Mouse (Mus musculus) CH12.LX (cell line): ENCODE measurements around the gene Hdac6. TPM values are rescaled to one million over a fixed set of nuclear protein-coding genes. Genes with fewer than 3 reads are reported as not detected.

ENCODE experiments used
- DNase-seq: peaks from one replicate; pipeline ENCODE4 v3.0.0-alpha.2; 2013; ENCODE audit errors: extremely low read depth
- H3K27ac ChIP-seq: 2 replicates; pipeline ENCODE4 v1.5.1; 2012; ENCODE audit warnings: low read depth, mild to moderate bottlenecking, control low read depth, moderate library complexity; ENCODE audit not compliant: insufficient read depth
- H3K27me3 ChIP-seq: replicated peaks from 2 replicates; pipeline ENCODE3; 2012; ENCODE audit warnings: inconsistent platforms
- H3K36me3 ChIP-seq, 2 experiments: replicated peaks in 1 of 2; 2 replicates each; pipeline versions ENCODE3 to v1.6.1; 2012; ENCODE audit warnings: inconsistent platforms in 1 of 2, low read length in 1 of 2, mild to moderate bottlenecking in 1 of 2, mixed read lengths in 1 of 2, moderate library complexity in 1 of 2; ENCODE audit not compliant: control insufficient read depth in 1 of 2, insufficient read depth in 1 of 2
- H3K4me1 ChIP-seq, 2 experiments: 2 replicates each; pipeline ENCODE4 v1.6.1; 2012; ENCODE audit warnings: inconsistent platforms in 1 of 2, moderate library complexity in 1 of 2; ENCODE audit not compliant: insufficient read depth in 2 of 2, control insufficient read depth in 1 of 2
- H3K4me2 ChIP-seq: 2 replicates; pipeline ENCODE4 v1.6.1; 2012; ENCODE audit warnings: low read depth, mild to moderate bottlenecking, control low read depth; ENCODE audit not compliant: poor library complexity, insufficient read depth, severe bottlenecking
- H3K4me3 ChIP-seq, 3 experiments: fragments of 150-350 bp in 1 of 3; sonication (generic) in 1 of 3; replicated peaks in 1 of 3; 2 replicates each; pipeline versions ENCODE3 to v1.5.1; 2011 to 2012; ENCODE audit warnings: low read depth in 2 of 3, low read length in 2 of 3, mild to moderate bottlenecking in 2 of 3, moderate library complexity in 2 of 3, control low read depth in 1 of 3, improper control_type of control experiment in 1 of 3, inconsistent platforms in 1 of 3, mixed read lengths in 1 of 3; ENCODE audit not compliant: poor library complexity in 1 of 3
- H3K79me2 ChIP-seq: replicated peaks from 2 replicates; pipeline ENCODE4 v1.6.1; 2012; ENCODE audit warnings: mild to moderate bottlenecking, moderate library complexity; ENCODE audit not compliant: control insufficient read depth, poor library complexity, insufficient read depth, severe bottlenecking; ENCODE audit errors: extremely low read depth
- H3K9ac ChIP-seq: 2 replicates; pipeline ENCODE4 v1.6.1; 2012; ENCODE audit warnings: low read depth, mild to moderate bottlenecking, control low read depth, moderate library complexity; ENCODE audit not compliant: insufficient read depth
- H3K9me3 ChIP-seq: replicated peaks from 2 replicates; pipeline ENCODE3; 2012; ENCODE audit warnings: low read length, inconsistent platforms, mixed read lengths
- ELF1 ChIP-seq: IDR thresholded peaks from 2 replicates; pipeline ENCODE4 v1.6.1; 2014; ENCODE audit warnings: low read depth, mild to moderate bottlenecking, inconsistent platforms, low read length, improper control_type of control experiment
- EP300 ChIP-seq: IDR thresholded peaks from 2 replicates; pipeline ENCODE4 v1.6.1; 2011; ENCODE audit warnings: low read length, improper control_type of control experiment
- HCFC1 ChIP-seq: IDR thresholded peaks from 2 replicates; pipeline ENCODE4 v1.6.1; 2012; ENCODE audit warnings: low read depth, mild to moderate bottlenecking, inconsistent platforms, low read length, improper control_type of control experiment
- MAX ChIP-seq: IDR thresholded peaks from 2 replicates; pipeline ENCODE4 v1.6.1; 2011; ENCODE audit warnings: low read length, improper control_type of control experiment
- MEF2A ChIP-seq: IDR thresholded peaks from 2 replicates; pipeline ENCODE4 v1.6.1; 2014; ENCODE audit warnings: low read depth, mild to moderate bottlenecking, inconsistent platforms, low read length, improper control_type of control experiment, borderline replicate concordance
- PAX5 ChIP-seq: IDR thresholded peaks from 2 replicates; pipeline ENCODE4 v1.6.1; 2012; ENCODE audit warnings: low read length, inconsistent platforms, mixed read lengths
- TCF12 ChIP-seq: IDR thresholded peaks from 2 replicates; pipeline ENCODE4 v1.6.1; 2014; ENCODE audit warnings: low read depth, mild to moderate bottlenecking, inconsistent platforms, low read length, improper control_type of control experiment
- USF2 ChIP-seq: conservative IDR thresholded peaks from 2 replicates; pipeline ENCODE4 v1.6.1; 2011; ENCODE audit warnings: low read depth, low read length, improper control_type of control experiment
- ZNF384 ChIP-seq: IDR thresholded peaks from 2 replicates; pipeline ENCODE4 v1.6.1; 2012; ENCODE audit warnings: low read depth, low read length, improper control_type of control experiment, inconsistent platforms
- dilution Hi-C: fragments of 300-500 bp; cut with MboI; formaldehyde crosslinking; loops from 2 replicates; pipeline ENCODE4 v1.14.3; 2020; ENCODE audit warnings: low sequenced_read_pairs; ENCODE audit not compliant: extremely low pct_unique_long_range_greater_than_20kb, extremely low pct_ligation_motif_present
- in situ Hi-C: fragments of 300-500 bp; cut with MboI; formaldehyde crosslinking; loops from 3 replicates; pipeline ENCODE4 v1.14.3; 2019; ENCODE audit warnings: low sequenced_read_pairs, low pct_ligation_motif_present, low pct_unique_long_range_greater_than_20kb, mixed read lengths
- polyA plus RNA-seq: library from polyadenylated mRNA; unstranded; fragments of >175 nt; gene quantifications from 2 replicates; pipeline ENCODE4 v1.2.1, GENCODE M21; 2012; ENCODE audit warnings: low read depth; ENCODE audit not compliant: insufficient read length
- total RNA-seq, 2 experiments: library from RNA; depleted of rRNA; stranded (reverse); fragments of 300-350 nt in 1 of 2; fragments of >200 nt in 1 of 2; gene quantifications; 2 replicates each; pipeline ENCODE4 v1.2.3; 2012 to 2014

Hdac6 gene
- total and polyA plus RNA-seq, 3 experiments: 13.7 to 19.9 (median 19.7) TPM

DNA sequence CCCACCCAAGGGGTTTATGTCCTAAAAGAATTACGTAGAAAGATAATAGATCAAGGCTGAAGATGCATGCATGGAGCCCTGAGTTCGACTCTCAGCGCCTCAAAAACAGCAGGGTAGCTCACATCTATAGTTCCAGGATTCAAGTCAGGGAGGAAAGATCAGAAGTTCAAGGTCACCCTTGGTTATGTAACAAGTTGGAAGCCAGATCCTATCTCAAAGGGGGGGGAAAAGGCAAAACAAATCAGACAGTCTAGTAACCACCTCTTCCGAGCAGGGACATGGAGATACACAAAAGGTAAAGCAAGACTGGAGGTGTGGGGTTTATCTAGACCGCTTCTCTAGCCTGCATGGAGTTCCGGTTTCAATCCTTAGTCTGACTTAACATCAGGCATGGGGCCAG lies 21.4 kb downstream of the Hdac6 start:
- H3K4me2 ChIP-seq: no peak overlapping the region

GRCm38 (mm10) chrX:7922032-7922431 lies 25.7 kb downstream of the Hdac6 start:
- no peak for DNase-seq
- H3K4me1 ChIP-seq: peaks cover 0 to 4% of the 10 kb centered on the region in 2 experiments; a peak in 1 of 4 replicates
- H3K36me3 ChIP-seq: no peaks in the 10 kb centered on the region
- no peaks in the 10 kb centered on the region for H3K79me2 ChIP-seq
- in situ Hi-C loops (loop anchor here (25.0 kb wide), 1 partner anchor 190 kb away; no protein-coding TSS in a partner anchor), dilution Hi-C loops (no loop called here)
- no peak overlapping the region for H3K4me3 ChIP-seq
- H3K27me3 ChIP-seq: no peaks in the 10 kb centered on the region
- TF ChIP-seq HCFC1 (no peak), ELF1 (no peak), USF2 (no peak)
- TF ChIP-seq, all 38 proteins: peak for 0
- Histone ChIP-seq H3K9me3 (no peaks in the 10 kb centered on the region), H3K9ac (no peak overlapping the region), H3K4me2 (no peak overlapping the region), H3K27ac (no peak overlapping the region)

More for the DNA sequence above, 21.4 kb downstream of the Hdac6 start:
- no peak overlapping the region for H3K27ac ChIP-seq
- no peak for TF ChIP-seq PAX5
- no peak for TF ChIP-seq TCF12
- TF ChIP-seq MEF2A: no peak
- no peak for TF ChIP-seq EP300
- TF ChIP-seq MAX: no peak
- TF ChIP-seq, all 38 proteins: peak for 0
- in situ Hi-C loops: no loop called here
- Histone ChIP-seq H3K4me1 (peaks cover 0 to 4% of the 10 kb centered on the region in 2 experiments; a peak in 1 of 4 replicates), H3K9me3 (no peaks in the 10 kb centered on the region), H3K27me3 (no peaks in the 10 kb centered on the region), H3K9ac (no peak overlapping the region), H3K36me3 (peaks cover 7 to 19% of the 10 kb centered on the region in 2 experiments), H3K79me2 (no peaks in the 10 kb centered on the region), H3K4me3 (no peak overlapping the region)
- no peak for DNase-seq
- dilution Hi-C loops: no loop called here

GRCm38 (mm10) chrX:7919601-7920383 lies 27.9 kb downstream of the Hdac6 start, which contains the start of gene Pcsk1n:
Pcsk1n (plus strand) TSS chrX:7919822.
- no peak for DNase-seq
- H3K27ac ChIP-seq: no peak within 1 kb of the TSS
- H3K79me2 ChIP-seq: no peaks in the 10 kb centered on the region
- dilution Hi-C loops (no loop called here), in situ Hi-C loops (loop anchor here (25.0 kb wide), 1 partner anchor 193 kb away; no protein-coding TSS in a partner anchor)
- H3K4me2 ChIP-seq: no peak within 1 kb of the TSS
- no peak within 1 kb of the TSS for H3K9ac ChIP-seq
- TF ChIP-seq ZNF384: no peak
- H3K36me3 ChIP-seq: no peaks in the 10 kb centered on the region
- H3K9me3 ChIP-seq: no peaks in the 10 kb centered on the region
- H3K4me1 ChIP-seq: peaks cover 0 to 4% of the 10 kb centered on the region in 2 experiments; a peak in 1 of 4 replicates
- no peaks in the 10 kb centered on the region for H3K27me3 ChIP-seq
- H3K4me3 ChIP-seq: no peak within 1 kb of the TSS
